Mouse (Mus musculus) G1E (cell line): ENCODE data around the gene Gm14151.
"Not testable (repeated sequence)": the region's sequence is repeated elsewhere in the genome, so short reads cannot be mapped to it uniquely, and the experiment has no call there.

Experiments used
- CTCF ChIP-seq: IDR thresholded peaks from 2 replicates; pipeline ENCODE4 v1.5.1; 2012; ENCODE audit warnings: low read depth, low read length, inconsistent platforms, mixed read lengths
- GATA1 ChIP-seq: IDR thresholded peaks from 2 replicates; pipeline ENCODE4 v1.6.1; 2012; ENCODE audit warnings: borderline replicate concordance, low read length, inconsistent platforms, mixed read lengths
- GATA2 ChIP-seq: IDR thresholded peaks from 2 replicates; pipeline ENCODE4 v1.6.1; 2012; ENCODE audit warnings: low read depth, low read length, inconsistent platforms, borderline replicate concordance
- TAL1 ChIP-seq: conservative IDR thresholded peaks from 2 replicates; pipeline ENCODE4 v1.6.1; 2012; ENCODE audit warnings: low read depth, low read length, inconsistent platforms, mixed read lengths

DNA sequence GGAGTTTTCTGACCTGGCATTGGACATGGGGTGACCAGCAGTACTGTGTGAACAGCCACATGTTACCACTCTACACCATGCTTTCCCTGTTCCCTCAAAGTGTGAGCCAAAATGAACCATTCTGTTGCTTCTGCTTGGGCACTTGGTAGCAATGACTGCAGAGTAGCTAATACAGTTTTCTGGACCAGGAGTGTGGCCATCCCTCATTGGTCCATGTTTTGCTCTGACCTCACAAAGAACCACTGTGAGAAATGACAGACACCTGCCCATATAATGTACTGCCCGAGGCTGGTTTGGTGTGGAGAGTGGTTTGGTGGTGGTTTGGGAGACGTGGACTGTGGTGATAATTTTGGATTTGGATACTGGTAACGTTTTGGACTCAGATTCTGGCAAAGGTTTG lies 5.8 kb upstream of the Gm14151 start, which contains the start of gene Gm14147:
- not testable (repeated sequence) for TF ChIP-seq CTCF, GATA2, GATA1, TAL1
